Mouse (Mus musculus): Measurements from ENCODE around the gene Gm44579.
A peak's percentile ranks its signal among the peaks of the same experiment; 100 is the strongest.

Gm44579 gene

DNA sequence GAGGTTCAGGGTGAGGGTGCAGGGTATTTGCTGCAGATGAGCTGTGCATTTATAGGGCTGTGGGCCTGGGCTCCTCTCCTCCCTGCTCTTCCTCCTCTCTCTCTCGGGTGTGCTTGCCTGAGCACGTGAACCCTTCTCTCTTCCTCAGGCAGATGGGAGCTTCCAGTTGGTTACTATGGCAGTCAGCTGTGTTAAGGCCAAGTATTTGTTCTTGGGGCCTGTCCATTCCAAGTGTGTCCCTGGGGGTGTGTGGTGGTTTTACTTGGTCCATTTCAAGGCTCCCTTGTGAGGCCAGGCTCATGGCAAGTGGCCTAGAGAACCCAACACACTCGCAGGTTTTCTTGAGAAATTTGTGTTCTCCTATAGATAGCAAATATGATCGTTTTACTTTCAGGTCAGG is at the start of gene Gm44579, which contains the start of gene Olfr287:
Gene Gm44579, minus strand, starts transcription at position 101 of the 400 bp plus-strand sequence.
Gene Olfr287, minus strand, starts transcription at position 180 of the 400 bp plus-strand sequence.
- DNase-seq, result no peak

GRCm38 (mm10) chr15:98257776-98258175 is 37.0 kb upstream of the Gm44579 start:
- no peak for DNase-seq

DNA sequence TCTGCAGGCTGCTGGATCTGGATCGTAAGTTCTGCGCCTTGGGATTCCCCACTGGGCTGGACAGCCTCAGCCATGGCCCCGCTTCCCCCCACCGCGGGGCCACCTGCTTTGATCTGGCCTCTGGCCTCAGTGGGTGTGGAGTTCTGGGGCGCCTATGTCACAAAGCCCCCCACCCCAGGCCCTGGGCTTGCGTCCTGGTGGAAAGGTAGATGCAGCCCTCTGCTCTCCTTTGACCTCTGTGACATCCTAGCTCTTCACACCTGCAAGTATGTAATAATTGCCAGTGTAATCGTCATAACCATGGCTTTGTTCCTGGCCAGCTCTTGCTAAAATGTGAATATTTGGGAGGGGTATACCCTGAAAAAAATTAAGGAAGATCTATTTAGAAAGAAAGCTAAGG is 36.4 kb upstream of the Gm44579 start, which contains the start of gene H1fnt:
Gene H1fnt, minus strand, starts transcription at position 101 of the 400 bp plus-strand sequence.
- no peak for DNase-seq

DNA sequence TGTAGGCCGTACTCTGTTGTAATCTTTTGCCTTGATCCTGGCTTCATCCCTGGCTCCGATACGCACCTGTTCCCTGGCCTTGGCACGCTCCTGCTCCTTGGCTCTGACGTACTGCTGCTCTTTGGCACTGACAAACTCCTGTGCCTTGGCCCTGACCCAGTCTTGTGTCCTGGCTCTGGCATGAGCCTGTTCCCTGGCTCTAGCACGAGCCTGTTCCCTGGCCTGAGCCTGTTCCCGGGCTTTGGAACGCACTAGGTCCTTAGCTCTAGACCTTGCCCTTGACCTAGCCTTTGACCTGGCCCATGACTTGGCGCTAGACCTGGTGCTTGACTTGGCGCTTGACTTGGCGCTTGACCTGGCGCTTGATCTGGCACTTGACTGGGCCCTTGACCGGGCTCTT is 35.5 kb upstream of the Gm44579 start:
- DNase-seq, result no peak

GRCm38 (mm10) chr15:98235442-98235841 is 14.7 kb upstream of the Gm44579 start:
- no peak for DNase-seq

DNA sequence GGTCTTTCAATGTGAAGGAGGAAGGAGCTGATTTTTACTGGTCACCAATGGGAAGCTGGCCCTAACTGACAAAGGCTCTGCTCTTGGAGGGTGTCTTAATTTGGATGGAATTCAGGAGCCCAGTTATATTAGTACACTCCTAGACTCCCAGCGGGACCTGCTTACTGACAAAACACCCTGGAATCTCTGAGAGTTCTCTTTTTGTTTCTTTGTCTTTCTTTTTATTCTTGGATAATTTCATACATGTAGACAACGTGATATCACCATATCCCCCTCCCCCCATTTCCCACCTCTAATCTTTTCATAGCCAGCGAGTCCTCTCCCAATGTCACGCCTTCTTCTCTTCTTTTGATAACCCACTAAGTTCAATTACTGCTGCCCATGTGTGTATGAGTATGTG is 13.6 kb upstream of the Gm44579 start, which contains the start of gene Olfr286:
Gene Olfr286, minus strand, starts transcription at position 101 of the 400 bp plus-strand sequence.
- DNase-seq, result no peak

DNA sequence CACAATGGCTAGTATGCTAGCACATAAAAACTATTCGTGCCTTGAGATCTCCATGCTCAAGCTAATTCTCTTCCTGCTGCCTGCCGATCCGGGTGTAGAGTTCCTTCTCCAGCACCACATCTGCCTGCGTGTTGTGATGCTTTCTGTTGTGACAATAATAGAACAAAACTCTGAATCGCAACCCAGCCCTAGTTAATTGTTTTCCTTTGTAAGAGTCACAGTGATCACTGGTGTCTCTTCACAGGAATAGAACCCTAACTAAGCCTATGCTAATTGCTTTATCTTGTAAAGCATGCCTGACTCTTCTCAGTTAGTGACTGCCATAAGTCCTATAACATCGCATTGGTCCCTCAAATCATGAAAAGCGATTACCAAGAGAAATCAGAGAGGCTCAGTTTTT is 5.3 kb upstream of the Gm44579 start:
- DNase-seq, result no peak

DNA sequence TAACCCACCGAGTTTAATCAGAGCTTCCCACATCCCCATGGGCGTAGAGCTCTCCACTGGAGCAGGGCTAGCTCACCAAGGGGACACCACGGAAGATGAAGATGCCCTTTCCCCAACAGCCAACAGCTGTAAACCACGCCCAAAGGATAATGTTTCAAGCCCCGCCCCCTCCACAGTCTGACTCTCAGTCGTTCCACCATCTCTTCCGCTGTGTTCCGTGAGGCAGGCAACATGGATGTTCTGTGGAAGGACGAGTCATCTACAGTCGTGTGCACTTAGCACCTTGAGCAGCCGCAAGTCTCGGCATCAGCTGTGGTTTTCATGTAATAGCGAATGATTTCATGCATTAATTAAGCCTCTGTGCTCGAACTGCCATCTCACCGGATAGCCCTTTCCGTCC is 4.8 kb upstream of the Gm44579 start:
- no peak for DNase-seq

GRCm38 (mm10) chr15:98222377-98222776 is 1.6 kb upstream of the Gm44579 start:
- DNase-seq, result no peak

GRCm38 (mm10) chr15:98214130-98214529 is 6.6 kb downstream of the Gm44579 start:
- DNase-seq, result no peak

DNA sequence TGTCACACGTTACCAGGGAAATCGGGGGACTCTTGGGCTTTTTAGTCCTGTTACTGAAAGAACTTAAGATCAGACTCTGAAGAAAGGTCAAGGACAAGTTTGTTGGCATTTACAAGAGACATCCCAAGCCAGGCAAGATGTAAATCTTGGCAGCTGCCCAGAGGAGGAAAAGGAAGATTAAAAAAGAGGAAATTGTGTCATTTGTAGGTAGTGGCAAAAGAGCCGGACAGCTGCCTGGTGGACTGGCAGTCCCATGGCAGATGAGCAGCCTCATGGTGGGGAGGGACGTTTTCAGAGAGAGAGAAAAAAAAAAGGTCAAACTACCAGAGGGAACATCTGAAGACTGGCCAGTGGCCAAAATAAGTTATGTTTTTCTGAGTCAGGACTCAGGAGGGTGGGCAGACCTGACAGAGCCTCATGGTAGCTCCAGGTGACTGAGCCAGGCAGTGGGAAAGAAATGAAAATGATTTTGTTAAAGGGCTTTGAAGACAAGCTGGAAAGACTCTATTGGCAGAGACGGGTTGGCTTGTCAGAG is 7.4 kb downstream of the Gm44579 start:
- DNase-seq, result no peak

DNA sequence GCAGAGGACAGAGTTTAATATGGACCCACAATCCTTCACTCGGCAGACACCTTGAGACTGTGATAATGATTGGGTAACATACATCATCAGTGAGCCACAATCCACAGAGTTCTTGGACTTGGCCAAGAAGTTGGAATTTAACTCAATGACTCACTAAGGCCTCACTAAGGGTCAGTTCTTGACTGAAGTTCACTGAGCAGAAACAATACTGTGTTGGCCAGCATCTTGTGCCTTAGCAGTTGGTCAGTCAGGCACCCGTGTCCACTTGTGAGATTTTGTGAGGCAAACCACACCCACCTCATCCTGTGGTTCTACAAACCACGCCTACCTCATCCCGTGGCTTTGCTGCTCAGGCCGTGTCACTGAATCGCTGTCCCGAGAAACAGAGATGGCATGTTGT is 11.1 kb downstream of the Gm44579 start:
- no peak for DNase-seq

- DNase-seq, result no peak
Observed at GRCm38 (mm10) chr15:98195442-98195841, 25.3 kb downstream of the Gm44579 start, which contains the start of gene Olfr288. Gene Olfr288, minus strand, starts transcription at chr15:98195542.

GRCm38 (mm10) chr15:98184456-98184855 is 36.3 kb downstream of the Gm44579 start:
- DNase-seq, result no peak

DNA sequence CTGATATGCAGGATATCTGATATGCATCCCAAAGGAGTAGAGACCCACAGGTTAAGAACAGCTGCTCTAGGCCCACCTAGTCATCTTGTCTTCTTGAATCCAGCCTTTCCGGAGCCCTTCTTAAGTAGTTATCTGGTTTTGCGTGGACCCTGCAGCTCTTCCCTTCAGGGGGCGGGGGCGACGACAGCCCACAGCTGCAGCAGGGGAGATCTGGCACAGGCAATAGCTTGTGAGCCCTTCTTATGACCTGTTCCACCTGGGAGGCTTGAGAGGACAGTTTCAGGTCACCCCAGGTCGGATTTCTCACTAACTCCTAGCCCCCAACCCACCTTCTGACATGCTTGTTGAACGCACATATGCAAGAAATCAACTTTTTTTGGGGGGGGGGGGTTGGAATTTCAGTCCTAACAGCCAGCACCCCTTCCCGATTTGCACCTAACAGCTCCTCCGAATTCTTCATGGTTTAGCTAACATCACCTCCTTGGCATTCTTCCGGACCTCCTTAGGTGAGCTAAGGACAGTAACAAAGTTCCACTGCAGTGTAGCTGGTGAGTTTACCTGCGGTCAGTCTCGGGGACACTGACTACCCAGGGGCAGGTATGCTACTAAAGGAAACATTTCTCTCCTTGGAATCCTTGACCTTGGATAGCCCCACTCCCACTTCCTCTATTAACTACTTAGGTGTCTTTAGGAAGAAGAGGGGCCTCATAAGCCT is 38.8 kb downstream of the Gm44579 start:
- no peak for DNase-seq

DNA sequence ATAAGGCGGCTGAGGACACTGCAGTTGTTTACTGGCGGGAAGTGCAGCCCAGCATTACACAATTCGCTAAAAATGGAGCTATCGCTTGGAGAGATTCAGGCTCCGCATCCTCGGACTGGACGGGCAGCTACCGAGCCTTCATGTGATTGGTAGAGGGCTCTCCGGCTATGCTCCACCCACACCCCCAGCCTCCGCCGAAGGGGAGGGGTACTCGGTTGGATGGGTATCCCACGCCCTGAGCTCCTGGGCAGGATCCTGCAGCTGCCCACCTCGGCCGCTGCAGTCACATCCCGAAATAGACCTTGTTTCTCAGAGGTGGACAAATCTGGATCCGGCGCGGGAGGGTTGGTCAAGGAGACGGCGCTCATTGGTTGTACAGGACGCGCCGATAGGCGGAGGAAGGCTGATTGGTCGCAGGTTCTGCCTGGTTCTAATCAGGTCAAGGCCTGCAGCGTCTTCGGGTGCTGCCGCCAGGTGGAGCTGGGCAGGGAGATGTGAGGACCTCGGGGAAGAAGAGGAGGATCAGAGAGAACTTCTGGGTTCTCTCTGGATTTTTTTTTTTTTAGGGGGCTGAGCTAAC is 39.6 kb downstream of the Gm44579 start:
- peak; percentile 92 for DNase-seq

DNA sequence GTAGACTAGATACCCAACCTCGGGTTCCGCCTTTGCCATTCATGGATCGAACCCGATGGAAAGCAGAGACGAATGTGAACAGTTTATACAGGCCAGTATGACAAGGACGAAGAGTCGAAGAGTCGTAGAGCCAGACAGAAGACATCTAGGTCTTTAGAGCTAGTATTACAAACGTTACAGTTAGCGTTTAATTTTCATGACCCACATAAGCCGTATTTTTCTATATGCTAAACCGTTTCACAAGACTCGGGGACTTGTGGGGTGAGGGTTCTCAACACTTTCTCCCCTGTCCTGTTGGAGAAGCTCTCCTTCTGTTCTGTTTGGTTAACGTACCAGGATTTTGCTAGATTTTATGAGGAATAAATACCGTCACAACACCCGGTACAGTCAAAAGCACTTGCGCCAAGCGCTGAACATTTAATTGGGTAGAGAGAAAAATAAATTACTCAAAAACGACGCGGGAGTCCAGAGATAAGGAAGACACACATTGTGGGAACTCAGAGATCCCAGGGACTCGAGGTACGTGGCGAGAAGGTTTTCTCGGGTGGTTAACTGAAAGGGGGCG is 40.1 kb downstream of the Gm44579 start:
- no peak for DNase-seq

GRCm38 (mm10) chr15:98177320-98177719 is 43.5 kb downstream of the Gm44579 start:
- DNase-seq, result no peak

GRCm38 (mm10) chr15:98173821-98174220 is 47.0 kb downstream of the Gm44579 start:
- peak; percentile 64 for DNase-seq

GRCm38 (mm10) chr15:98172113-98172512 is 48.7 kb downstream of the Gm44579 start:
- DNase-seq, result no peak

- no peak for DNase-seq
Observed at GRCm38 (mm10) chr15:98170917-98171316, 49.9 kb downstream of the Gm44579 start.

DNA sequence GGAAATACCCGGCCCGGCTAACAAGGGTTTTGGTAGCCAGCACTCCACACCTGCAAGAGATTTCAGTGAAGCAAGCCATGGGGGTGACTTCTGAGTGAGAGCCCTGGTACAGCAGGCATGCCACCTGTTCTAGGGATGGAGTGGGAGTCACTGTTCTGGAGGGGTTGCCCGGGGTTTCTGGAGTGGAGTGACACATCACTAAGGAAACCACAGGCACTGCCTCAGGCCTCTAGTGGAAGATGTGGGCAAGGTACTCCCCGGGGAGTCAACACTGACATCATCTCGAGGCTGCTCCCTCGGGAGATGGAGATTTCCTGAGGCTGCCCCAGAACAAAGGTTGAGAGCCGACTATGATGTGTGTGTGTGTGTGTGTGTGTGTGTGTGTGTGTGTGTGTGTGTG is 50.4 kb downstream of the Gm44579 start:
- peak; percentile 71 for DNase-seq

DNA sequence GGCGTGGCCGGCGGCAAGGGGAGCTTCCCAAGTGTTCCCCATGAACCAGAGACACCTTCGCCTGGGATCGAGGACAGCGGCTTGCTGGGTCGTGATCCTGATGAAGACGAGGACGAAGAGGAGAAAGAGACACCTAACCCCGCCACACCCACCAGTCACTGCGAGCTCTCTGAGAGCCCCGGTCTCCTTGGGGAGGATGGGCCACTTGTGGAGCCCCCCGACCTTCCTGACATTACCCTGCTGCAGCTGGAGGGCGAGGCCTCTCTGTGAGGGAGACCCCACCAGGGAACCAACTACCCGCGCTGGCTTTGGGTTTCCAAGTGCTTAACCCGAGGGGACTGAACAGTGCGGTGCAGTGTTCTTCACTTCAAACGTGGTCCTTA is 52.2 kb downstream of the Gm44579 start:
- DNase-seq, result no peak
